Mouse (Mus musculus) cerebellum, postnatal 14 days (tissue): ENCODE results near the gene Gfra1.
A peak's percentile ranks its signal among the peaks of the same experiment; 100 is the strongest.

ENCODE experiments used
- DNase-seq, 2 experiments: peaks; one replicate each; pipeline ENCODE4 v3.0.0; 2021; ENCODE audit warnings: mixed read lengths in 2 of 2

Gene Gfra1

DNA sequence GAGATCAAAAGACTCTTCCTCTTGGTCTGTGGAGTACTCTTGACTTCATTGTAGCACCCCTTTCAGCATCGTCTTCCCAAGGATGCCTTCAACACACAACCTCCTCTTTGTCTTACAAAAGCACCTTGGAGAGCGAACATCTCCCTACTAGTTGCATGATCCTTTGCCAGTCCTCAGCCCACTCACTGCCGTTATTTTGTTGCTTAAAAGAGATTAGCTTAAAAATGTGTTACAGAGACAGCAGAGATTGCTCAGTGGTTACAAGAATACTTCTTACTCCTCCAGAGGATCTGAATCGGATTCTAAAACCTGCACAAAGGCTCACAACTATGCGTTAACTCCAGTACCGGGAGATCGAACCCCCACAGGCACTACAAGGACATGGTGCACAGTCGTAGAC, 205.5 kb downstream of the Gfra1 start:
- DNase-seq, result no peak

DNA sequence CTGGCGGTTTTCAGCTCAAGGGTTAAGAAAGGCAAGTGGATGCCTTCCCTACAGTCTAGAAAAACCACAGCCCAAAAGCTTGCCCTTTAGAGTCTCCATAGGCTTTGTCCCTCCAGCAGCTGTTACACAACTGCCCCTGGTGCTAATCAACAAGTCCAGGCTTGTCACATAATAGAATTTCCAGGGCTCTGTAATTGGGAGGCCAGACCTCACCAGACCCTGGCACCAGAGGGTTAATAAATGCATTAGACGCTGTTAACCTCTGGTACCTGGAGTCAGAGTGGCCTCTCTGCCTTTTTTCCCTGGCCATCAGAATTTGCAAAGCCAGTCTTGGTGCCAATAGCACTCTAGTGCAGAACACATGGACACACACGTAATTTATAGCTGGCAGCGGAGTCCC, 211.6 kb downstream of the Gfra1 start:
- DNase-seq, result no peak

DNA sequence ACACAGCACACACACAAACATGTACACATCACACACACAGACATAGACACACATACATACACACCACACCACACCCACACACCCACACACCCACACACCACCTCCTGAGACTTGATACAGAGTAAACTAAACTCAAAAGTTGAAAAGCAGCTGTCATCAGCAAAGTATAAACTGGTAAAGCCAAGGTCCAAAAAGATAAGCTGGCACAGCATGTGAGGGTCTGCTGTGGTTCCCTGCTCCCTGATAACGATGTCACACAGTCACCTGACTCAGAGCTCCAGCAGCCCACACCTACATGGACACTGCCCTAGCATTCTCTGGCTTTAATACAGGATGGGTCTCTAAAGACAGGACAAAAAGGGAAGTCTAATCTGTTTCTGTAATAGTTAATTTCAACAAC, 212.1 kb downstream of the Gfra1 start:
- DNase-seq, result no peak

DNA sequence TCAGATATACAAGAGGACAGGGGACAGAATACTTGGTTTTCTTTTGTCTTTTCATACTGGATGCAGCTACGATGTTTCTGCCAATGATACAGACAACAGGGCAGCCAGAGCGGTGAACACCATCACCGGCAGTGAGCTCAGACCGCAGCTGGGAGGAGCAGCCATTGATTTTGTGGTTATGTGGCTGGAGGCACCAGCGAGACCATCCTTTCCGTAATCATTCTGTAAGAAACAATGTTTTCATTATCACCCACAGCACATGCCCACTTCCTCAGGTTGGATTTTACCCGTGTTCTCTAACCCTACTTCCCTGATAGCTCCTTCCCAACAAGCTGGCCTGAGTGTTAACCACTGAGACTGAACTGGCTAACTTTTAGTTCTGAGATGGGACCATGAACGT, 217.4 kb downstream of the Gfra1 start:
- no peak for DNase-seq

DNA sequence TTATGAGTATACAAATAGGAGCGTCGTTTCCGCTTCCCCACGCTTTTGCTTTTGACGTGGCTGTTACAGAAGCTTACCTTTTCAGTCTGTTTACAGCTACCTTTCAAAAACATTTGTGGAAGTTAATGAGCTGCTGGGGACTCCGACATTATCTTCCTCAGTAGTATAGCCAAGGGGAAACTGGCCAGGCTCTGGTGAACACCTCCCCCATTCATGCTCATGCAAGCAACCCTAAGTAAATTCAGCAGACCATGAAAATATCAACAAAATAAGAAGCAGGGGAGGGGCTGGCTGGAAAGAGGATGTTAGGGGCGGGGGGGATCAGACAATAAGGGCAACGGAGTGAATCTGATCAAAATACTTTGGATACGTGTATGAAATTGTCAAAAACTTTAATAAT, 228.0 kb downstream of the Gfra1 start:
- no peak for DNase-seq

DNA sequence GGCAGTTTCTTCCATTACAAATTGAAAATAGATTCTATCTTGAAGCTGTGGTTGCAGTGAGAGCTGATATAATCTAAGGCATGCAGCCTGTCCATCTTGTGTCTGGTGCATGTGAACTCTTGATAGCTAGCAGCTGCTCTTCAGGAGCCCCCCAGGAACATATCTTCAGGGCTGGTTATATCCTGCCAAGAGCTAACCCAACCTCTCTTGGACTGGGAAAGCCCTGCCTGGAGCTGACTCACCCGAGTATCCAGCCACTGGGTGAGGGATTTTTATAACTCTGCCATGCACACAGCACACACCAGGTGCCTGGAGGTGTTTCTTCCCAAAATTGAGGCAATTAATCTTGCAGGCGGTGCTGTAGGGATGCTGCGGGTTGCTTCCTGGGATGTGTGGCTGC, 228.8 kb downstream of the Gfra1 start:
- DNase-seq, result no peak

DNA sequence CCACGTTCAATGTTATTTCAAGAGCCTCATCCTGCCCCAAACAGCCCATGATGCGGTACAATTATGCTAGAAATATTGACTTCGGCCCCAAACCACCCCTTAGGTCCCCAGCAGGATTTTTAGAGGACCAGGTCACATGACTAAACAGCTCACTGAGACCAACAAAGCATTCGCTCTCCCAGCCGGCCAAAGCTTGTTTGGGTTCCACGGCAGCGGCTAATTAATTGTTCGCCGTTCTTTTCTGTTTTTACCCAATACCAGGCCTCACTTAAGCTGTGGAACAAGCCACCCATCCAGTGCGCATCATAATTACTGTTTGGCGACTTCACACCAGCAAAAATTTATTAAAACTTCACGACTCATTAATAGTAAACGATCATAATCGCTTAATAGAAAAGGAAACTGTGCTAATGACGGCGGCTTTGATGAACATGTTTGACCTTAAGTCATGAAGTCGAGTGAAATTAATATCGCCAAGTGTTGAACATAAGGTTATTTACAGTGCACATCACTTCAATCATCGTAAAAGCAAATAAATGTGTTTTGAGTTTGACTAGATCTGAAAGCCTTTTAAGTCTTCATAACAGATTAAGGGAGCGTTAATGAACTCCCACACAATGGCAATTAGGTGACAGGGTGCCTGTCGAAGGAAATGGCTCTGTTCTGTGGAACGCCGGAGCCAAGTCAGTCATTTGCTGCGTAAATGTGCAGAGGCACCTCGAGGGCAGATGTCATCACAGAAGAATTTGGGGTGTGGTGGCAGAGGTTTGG, 235.5 kb downstream of the Gfra1 start:
- DNase-seq, result no peak

DNA sequence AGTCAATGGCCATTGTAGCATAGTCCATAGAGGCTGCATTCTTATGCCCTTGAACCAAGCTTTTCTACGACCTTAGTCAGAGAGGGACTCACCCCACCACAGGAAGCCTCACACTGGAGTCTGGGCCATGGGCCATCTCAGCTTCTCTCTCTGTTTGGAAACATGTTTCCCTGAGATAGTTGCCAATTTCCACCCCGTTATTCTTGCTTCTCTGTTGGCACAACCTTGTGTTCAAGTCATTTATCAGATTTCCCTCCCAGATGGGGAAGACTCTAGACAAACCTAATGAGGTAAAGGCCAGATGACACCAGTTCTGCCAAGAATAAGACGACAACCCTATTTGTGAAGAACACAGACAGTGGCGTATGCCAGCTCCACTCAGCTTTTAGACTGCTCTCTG, 238.1 kb downstream of the Gfra1 start:
- peak; percentile 42 to 56 for DNase-seq

DNA sequence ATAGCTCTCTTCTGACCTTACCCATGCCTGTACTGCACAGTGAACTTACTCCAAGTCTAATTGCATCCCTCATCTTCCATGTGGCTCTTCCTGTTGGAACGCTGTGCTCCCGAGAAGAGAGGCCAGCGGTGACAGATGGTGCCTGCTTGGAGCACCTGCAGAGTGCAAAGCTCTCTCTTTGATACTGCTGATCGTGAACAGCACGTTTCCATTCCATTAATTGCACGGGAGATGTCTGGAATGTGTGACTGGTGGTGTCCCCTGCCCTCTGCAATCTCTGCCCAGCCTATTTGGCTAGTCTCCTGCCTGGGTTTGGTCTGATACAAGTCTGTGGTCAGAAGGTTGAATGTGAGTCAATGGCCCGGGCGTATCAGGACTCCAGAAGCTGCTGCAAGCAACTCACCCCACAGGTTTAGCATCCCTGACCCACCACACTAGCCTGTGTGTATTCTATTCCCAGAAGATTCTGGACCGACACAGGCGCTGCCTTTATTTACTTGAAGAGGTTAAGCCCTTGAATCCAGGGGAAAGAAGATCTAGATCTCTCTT, 249.1 kb downstream of the Gfra1 start:
- DNase-seq, result peak; percentile 63 to 76

DNA sequence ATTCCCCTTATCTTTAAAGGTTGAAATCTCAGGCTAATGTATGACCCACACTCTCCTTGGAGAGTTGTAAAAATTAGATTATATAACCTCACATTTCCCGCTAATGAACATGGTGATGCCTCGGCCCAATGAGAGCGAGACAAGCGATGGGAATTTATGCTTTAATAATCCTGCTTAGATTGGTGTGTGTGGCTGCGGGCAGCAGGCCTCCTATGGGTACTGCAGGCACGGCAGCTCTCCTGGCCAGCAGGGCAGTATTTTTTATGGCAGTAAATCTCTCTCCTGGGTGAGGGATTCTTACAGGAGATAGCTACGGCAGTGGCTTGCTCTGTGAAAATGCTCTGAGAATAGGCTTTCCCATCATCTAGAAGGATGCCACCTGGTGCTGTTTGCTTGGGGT, 250.2 kb downstream of the Gfra1 start:
- no peak for DNase-seq

DNA sequence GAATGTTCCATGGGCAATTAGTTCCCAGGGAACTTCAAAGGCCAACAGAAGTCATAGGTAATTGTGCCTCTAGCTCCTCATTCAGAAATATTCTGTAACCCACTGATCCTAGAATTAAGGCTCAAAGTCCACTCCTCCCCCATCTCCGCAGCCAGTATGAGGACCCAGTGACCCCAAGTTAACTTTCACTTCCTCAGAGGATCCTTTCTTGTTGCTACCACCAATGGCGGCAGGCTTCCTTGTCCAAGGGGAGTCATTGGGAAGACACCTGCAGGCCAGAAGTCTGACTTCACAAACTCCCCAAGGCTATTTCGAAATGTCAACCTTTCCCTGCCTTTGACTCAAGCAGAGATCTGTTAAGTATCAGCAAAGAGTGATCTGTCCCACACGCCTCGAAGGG, 253.1 kb downstream of the Gfra1 start:
- no peak for DNase-seq

DNA sequence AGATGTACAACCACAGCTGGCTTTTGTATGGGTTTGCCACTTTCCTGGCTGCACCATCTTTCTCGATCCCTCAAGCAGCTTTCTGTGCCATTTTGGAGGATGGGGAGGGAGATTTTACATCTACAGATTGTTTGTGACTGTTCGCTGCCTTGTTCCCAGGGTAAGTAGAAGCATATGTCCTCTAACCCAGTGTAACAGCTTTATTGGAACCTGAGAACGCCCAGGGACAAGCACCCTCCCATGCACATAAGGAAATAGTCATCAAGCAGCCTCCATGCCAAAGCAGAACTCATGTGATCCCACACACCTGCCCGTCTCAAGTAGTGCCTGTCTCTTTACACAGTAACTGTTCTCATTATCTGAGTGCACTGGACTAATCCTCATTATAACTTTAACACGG, 256.0 kb downstream of the Gfra1 start:
- no peak for DNase-seq

DNA sequence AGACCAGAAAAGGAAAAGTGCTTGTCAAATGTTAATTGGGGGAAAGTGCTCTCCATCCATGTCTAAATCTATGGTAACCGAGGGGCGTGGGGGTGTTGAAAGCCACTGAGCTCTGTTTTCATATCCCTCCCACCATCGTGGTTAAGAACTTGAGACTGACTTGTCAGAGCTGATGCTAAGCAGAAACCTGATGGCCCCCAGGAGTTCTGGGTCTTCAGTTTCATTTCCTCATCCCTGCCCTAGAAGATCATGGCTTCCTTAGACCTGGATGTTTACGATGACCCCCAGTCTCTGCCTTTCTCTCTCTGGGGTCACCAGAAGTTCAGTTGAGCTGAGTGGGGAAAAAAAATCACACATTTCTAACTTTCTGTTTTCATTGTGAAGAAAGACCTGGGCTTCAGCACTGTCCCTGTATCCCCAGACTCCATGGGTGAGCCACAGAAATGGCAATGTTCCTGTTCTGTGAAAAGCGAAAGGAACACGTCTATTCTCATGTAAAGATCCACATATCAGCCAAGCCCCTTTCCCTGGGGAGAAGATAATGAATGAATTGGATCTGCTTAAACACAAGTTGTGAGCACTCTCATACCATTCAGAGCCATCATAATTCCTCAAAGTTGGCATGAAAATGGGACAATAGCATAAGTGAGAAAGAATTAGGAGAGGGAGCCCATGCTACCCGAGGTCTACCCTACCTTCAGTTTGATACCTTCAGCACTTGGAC, 261.8 kb downstream of the Gfra1 start:
- DNase-seq, result no peak

DNA sequence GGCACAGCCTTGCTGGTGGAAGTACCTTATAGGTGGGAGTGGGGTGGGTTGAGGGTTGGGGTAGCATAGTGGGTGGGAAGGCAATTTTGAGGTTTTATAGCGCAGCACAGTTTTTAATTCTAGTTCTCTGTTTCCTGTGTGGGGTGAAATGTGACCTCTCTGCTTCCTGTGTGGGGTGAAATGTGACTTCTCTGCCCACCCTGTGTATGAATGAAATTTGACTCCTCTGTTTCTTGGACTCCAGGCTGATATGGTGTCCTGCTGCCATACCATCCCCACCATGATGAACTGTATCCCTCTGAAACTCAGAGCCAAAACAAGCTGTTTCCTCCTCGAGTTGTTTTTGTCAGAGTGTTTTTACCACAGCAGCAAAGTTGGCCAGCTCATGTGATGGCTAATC, 264.8 kb downstream of the Gfra1 start:
- no peak for DNase-seq

DNA sequence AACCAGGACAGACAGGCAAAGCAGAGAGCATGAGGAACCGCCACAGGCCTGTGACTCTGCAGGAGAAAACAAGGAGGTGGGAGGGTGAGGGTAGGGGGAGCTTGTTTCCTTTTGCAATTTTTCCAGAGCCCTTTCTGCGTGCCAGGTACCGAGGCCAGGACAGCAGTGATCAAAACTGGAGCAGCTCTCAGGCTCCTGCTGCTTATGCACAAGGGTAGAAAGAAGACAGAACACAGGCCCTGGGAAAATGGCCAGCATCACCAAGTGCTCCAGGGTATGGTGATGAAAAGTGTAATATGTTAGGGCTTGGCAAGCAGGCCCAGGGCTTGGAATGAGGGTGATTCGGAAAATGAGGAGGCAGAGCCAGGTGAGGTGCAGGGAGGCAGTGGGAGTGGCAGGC, 269.2 kb downstream of the Gfra1 start:
- DNase-seq, result peak; percentile 69 to 80
